Mouse (Mus musculus): ENCODE measurements around the gene Zranb3.
"Not testable (repeated sequence)": the region's sequence is repeated elsewhere in the genome, so short reads cannot be mapped to it uniquely, and the experiment has no call there.

The Zranb3 gene

GRCm38 (mm10) chr1:128060655-128061344 is 42.0 kb downstream of the Zranb3 start:
- no peak for DNase-seq (ENCODE audit: low read depth, low spot score)

GRCm38 (mm10) chr1:128058625-128059024 is 44.2 kb downstream of the Zranb3 start:
- DNase-seq (ENCODE audit: low read depth, low spot score) = no peak

GRCm38 (mm10) chr1:128057269-128057668 is 45.6 kb downstream of the Zranb3 start:
- no peak for DNase-seq (ENCODE audit: low read depth, low spot score)

DNA sequence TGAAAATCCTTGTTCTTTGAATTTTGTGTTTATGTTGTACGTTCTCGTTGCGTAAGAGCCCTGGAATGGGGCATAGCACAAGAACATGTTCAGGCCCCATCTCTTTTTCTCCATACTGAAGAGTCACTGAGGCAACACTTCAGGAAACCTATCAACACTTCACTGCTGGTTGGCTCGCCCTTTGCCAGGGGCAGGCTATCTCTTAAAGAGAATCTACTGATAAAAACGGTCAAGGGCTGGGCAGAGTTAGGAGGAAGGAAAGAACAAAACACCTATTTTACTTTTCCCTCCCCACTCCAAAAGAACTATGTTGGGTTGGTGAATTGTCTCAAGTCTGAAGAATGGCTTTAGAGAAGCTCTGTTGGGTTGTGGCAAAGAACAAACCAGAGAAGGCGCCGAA is 55.9 kb downstream of the Zranb3 start:
- DNase-seq (ENCODE audit: low read depth, low spot score) = no peak

- DNase-seq (ENCODE audit: low read depth, low spot score) = peak; percentile 55
These were observed 56.4 kb downstream of the Zranb3 start for GRCm38 (mm10) chr1:128046455-128046854.

DNA sequence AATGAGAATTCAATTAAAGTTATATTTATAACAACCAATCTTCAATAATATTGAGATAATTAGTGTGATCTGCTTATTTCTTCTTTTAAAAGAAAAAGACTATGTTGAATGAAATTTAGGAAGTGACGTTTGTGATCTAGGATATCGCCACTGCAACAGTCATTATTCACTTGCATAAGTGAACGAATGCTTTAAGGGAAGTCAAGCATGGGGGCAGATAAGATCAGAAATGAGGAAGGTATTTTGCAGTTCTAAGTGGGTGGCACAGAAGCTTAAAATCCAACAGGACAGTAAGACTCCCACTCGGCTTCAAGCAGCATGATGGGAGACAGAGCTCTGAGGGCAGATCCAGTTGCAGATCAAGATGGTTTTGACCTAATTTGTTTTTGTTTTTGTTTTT is 58.7 kb downstream of the Zranb3 start:
- no peak for DNase-seq (ENCODE audit: low read depth, low spot score)

DNA sequence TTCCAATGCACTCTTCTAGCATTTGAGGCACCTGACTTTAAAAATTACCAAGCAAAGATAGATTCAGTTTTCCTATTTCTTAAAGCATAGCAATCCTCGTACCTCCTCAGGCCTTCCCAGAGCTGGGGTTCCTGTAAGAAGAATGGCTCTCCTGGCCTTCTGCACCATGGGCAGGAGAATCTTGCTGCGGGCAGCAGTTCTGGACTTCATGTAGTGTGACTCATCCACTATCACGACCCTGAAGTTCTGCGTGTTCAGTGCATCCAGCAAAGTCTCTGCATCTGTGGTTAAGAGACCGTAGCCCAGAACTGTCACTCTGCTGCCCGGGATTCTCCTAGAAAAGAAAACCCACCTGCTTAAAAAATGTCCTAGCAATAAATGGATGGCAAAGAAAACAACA is 66.6 kb downstream of the Zranb3 start:
- no peak for DNase-seq (ENCODE audit: low read depth, low spot score)

GRCm38 (mm10) chr1:128032123-128032522 is 70.7 kb downstream of the Zranb3 start:
- peak; percentile 87 for DNase-seq (ENCODE audit: low read depth, low spot score)

DNA sequence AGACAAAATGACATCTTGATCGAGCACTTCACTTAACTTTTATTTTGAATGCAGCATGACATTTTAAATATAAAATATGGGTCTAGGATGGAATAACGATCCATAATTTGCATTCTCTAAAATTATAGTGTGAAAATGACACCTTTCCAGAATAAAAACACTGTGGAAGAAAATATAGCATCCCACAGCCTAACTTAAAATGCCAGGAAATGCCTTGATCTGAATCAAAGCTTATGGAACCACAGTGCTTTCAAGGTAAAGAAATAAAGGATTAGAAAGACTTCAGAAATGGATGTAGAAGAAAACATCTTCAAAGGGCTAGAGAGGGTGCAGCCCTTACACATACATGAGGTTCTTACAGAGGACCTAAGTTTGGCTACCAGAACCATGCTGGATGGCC is 71.3 kb downstream of the Zranb3 start:
- peak; percentile 73 for DNase-seq (ENCODE audit: low read depth, low spot score)

DNA sequence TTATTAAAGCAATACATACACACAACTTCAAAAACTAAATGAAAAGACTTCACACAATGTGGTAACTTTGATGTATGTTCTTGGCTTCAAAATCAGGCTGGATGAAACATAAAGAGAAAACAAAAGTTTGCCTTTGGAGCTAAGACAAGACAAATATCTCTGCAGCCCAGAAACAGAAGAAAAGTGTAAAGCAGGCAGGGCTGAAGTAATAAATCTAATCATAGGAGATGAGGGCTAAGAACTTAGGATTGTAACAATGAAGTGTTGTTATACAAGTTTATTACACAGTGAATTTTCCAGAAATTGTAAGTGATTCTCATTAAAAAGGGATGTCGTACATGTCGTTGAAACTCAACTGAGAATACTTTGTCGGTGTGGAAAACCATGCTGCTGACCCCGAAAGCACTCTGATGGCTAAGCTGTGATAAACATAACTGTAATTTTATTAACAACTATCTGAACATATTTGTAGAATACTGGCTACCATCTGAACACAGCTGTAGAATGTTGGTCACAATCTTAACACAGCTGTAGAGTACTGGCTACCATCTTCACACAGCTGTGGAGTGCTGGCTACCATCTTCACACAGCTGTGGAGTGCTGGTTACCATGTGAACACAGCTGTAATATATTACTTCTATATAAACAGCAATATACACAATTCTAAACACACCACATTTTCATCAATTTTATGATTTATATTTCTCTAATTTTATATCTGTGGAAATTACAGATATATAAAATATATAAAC is 78.3 kb downstream of the Zranb3 start:
- DNase-seq (ENCODE audit: low read depth, low spot score) = no peak

GRCm38 (mm10) chr1:128020001-128020770 is 82.7 kb downstream of the Zranb3 start:
- peak; percentile 65 for DNase-seq (ENCODE audit: low read depth, low spot score)

DNA sequence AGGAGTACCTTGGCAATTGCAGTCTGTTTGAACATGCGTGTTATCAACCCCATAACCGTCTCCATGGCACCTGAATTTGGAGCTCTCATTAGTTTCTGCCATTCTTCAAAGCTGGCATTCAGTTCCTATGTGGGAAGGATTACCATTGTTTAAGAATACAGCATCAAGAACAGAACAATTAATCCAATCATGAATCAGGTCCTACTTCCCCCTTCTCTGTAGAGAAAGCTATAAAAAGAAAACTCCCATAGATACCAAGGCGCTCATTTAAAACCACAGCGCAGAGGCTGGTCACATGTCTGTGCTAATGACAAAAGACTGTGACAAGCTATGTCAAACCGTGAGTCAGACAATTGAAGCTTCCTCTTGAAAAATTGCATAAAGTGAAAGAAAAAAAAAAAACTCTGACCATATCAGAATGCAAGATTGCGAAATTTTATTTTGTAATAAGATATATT is 86.8 kb downstream of the Zranb3 start:
- peak; percentile 72 for DNase-seq (ENCODE audit: low read depth, low spot score)

GRCm38 (mm10) chr1:128013698-128014386 is 89.0 kb downstream of the Zranb3 start:
- DNase-seq (ENCODE audit: low read depth, low spot score) = no peak

DNA sequence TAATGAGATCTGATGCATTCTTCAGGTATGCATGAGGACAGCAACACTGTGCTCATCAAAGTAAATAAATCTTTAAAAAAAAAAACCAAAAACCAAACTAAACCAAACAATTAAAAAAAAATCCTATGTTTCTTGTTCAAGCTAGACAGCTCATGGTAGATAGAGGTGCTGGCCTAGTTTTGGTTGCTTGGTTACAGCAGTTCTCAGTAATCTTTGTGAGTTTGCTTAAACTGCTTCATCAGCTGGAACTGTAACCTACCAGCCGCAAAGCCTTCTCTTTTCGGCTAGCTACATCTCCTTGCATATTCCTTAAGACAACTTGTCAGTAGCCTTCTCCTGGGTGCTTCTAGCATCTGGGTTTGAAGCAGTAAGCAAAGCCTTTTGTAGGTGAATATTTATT is 93.1 kb downstream of the Zranb3 start:
- DNase-seq (ENCODE audit: low read depth, low spot score) = peak; percentile 77

DNA sequence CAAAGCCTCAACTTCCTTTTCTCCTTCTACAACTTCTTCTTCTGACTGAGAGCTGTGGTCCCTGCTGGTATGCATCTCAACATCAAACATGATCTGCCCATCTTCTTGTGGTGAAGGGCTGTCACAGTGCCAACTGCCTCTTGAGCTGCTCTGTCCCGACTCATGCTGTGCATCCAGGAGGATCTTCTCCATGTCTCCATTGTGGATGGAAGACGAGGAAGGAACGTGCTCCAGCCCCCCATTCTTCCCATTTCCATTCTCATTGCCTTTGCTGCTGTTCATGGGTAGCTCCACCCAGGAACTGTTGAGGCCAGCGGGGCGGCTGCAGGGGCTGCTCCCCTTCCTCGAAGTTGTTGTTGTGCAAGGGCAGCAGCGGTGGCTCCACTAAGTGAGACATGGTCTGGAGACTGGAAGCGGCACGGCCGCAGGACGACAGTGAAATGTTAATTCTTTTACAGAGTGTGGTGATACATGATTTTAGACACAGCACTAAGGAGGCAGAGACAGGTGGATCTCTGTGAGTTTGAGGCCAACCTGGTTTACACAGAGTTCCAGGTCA is 96.7 kb downstream of the Zranb3 start:
- DNase-seq (ENCODE audit: low read depth, low spot score) = not testable (repeated sequence)

GRCm38 (mm10) chr1:128004371-128004720 is 98.5 kb downstream of the Zranb3 start:
- no peak for DNase-seq (ENCODE audit: low read depth, low spot score)

DNA sequence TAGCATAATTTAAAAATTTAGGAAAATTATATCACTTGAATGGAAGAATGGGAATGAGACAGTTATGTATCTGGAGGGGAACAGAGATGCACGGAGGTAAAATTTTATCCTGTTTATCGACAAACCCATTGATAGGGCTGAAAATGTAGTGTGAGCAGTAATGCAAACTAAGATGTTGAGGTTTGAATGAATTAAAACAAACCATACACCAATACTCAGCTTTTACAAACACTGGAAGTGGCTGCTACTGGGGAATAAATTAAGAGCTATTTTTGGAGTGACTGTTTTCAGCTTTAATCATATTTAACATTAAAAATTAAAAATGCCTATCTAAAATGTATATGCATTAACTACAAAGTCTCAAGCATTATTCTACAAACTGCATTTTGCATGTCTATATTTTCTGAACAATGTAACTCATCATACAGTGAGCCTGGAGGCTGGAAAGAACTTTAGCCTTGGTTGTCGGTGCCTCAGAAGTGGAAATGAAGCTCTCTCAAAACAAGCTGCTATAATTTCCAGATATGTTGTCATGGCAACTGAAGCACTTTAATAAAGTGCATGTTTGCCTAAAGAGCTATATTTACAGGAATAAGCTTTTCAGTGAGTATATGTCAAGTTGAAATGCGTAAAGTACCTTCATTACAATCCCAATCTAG is 99.0 kb downstream of the Zranb3 start:
- peak; percentile 63 for DNase-seq (ENCODE audit: low read depth, low spot score)

GRCm38 (mm10) chr1:128002159-128002558 is 100.7 kb downstream of the Zranb3 start:
- DNase-seq (ENCODE audit: low read depth, low spot score) = no peak

DNA sequence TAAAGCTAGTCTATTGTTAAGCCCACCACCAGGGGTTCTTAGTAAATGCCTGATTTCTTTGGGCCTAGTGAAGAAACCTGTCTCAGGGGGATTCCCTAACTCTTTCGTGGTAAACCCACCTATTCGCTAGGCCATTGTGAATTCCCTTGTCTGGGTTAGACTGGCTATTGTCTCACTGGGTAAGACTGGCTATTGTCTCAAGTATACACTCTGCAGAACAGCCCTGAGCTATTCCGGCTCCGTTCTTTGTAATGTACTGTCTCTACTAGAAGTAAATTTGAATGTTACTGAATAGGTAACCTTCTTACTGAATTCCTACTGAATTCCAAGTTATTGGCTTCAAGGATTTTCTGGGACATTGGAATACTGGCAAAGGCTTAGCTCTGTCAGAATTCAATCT is 101.9 kb downstream of the Zranb3 start:
- DNase-seq (ENCODE audit: low read depth, low spot score) = not testable (repeated sequence)

GRCm38 (mm10) chr1:127993892-127994291 is 109.0 kb downstream of the Zranb3 start:
- DNase-seq (ENCODE audit: low read depth, low spot score) = peak; percentile 68

Measured in brain, adult 2 months (tissue).